Mouse (Mus musculus) cerebellum, adult 9-11 months (tissue): ENCODE results near the gene Zc3h15.
A peak's percentile ranks its signal among the peaks of the same experiment; 100 is the strongest.
"Not testable (repeated sequence)": the region's sequence is repeated elsewhere in the genome, so short reads cannot be mapped to it uniquely, and the experiment has no call there.

Experiments used
- DNase-seq: peaks from one replicate; pipeline ENCODE4 v3.0.0; 2022

The Zc3h15 gene

DNA sequence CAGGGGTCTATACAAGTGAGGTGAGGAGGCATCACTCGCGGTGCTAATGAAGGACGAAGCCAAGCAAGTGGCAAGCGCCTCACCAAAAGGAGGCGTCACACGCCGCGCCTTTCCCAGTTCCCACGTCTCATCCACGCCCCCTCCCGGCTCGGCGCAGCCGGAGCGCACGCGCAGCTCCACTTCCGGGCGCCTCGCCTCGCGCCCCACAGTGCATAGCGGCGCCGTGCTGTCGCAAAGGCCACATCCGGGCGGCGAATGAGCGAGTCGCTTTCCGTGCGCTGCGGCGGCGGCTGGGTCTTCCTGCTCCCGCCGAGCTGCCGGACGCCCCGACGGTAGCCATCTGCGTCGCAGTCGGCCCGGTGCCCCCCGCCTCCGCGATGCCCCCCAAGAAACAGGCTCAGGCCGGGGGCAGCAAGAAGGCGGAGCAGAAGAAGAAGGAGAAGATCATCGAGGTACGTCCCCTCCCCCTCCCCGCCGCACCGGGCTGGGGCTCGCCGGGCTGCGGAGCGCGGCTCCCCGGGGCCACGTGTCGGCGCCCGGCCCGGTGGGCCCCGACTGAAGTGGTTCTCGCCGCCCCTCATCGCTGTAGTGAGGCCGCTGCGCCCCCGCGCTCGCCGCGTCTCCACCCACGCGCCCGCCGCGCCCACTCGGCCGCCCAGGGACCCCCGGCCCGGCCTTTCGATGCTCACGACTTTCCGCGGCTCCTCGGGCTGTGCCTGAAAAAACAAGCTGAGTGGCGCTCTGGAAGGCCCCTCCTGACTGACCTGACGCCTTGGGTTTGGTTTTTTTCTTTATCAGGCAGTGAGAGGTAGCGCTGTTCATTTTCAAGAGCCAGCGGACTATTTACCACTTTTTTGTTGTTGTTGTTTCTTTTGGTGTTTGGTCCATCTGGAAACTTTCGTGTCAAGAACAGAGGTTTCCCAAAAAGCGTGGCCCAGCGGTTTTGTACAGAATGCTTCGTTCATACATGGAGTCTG lies at the start of gene Zc3h15:
TSS of gene Zc3h15 (plus strand) at position 160 of the 977 bp plus-strand sequence.
- DNase-seq: peak; percentile 94

DNA sequence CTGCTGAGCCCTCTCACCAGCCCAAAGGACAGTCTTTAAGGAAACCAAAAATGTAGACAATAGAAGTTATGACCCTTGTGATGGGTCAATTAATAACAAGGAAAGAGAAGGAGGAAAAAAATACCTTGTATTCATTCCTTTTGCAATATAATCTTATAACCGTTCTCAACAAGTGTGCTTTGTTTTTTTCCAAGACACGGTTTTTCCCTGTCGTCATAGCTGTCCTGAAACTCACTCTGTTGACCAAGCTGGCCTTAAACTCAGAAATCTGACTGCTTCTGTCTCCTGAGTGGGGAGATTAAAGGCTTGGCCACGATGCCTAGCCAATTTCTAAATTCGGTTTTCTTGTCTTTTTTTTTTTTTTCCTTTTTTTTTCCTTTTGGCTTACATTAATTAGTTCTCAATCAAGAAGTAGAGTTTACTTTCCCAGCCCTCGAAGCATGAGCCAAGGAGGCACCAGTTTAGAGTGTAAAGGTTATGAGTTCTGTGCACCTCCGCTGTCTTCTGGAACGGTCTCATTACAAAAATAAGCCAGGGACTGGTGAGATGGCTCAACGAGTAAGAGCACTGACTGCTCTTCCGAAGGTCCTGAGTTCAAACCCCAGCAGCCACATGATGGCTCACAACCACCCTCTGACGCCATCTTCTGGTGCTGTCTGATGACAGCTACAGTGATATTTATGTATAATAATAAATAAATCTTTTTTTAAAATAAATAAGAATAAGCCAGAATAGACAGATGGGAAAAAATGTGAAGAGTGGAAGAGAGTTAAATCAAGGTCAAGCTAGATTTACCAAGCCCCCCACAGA lies 23.5 kb upstream of the Zc3h15 start:
- no peak for DNase-seq

DNA sequence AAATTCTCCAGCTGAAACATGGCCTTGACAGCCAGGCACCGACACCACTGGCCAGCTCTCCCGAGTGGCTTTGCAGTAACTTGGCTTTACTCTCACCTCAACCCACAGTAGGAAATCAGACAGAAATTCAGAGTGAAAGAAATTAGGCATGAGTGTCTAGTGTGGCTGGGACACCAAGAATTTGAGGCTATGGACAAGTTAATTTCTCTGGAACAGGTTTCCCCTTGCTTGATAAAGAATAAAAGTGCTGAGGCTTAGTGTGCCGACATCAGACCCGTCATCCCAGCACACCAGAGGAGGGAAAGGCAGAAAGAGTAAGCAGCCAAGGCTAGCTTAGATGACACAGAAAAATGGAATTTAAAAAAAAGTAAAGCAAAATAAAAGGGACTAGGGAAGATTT lies 22.7 kb upstream of the Zc3h15 start:
- DNase-seq: no peak

DNA sequence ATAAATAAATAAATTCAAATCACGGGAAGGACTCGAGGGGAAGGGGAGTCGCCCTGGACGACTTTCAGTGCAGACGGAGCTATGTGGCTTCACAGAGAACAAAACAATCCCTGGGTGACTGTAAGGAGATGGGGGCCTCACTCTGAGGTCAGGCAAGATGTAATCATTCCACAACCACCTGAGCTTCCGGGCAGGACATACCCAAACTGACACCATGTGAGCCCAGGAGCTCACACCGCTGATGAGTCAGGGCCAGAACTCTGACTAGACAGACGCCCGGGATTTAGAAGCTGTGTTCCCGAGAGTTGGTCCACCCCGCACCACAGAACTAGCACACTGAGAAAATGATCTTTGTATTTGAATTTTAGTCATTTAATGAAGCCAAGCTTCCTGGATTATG lies 21.4 kb upstream of the Zc3h15 start:
- DNase-seq: no peak

DNA sequence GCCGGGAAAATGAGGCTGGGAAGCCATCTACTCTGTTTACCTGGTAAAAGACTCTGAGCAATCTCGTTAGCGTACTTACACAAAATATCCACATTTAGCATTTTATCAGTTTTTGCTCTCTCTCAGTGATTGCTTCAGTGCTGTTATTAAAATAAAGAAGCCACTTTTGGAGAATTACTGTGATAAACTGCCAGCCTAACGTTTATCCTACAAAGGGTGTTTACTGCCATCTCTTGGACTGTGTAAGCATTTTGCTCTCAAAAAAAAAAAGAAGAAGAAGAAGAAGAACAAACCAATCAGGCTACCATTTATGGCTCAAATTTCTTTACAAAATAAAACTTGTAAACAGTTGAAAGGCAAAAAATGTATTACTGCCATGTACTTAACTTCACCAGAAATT lies 20.2 kb upstream of the Zc3h15 start:
- no peak for DNase-seq

DNA sequence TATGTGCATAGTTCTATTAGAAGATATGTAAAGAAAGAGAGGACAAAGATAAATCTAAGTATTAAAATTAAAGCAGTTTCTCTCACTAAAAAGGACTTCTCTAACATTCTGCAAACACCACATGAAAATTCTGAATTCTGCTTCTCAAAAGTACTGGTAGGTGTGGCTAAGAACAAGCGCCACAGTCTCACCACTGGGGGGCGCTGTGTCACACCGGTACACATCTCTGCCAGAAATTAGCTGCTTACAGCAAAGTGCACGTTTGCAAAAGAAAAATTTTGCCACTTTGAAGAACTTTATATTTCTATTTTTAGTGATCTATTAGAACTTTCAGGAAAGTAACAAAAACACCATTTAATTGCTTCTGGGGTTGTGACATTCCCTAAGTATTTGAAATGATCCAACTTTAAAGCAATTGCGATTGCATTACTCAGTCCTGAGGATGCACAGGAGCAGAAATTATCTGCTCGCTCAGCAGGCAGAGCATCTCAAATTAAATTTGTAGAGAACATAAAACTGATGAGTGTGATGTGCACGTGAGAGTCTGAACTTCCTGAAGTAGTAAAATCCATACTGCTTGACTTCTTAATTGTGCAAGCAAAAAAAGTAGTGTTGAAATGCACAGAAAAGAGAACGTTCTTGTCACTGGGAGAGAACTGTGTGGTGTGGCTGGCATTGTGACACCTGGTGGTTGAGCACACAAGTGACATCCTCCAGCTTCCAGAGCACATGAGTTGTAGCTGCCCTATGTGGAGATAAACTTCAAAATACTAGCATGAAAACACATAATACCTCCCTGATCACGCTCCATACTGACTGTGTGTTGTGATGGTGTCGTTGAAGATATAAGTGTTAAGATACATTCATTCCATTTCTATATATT lies 18.8 kb upstream of the Zc3h15 start:
- DNase-seq: peak; percentile 56

DNA sequence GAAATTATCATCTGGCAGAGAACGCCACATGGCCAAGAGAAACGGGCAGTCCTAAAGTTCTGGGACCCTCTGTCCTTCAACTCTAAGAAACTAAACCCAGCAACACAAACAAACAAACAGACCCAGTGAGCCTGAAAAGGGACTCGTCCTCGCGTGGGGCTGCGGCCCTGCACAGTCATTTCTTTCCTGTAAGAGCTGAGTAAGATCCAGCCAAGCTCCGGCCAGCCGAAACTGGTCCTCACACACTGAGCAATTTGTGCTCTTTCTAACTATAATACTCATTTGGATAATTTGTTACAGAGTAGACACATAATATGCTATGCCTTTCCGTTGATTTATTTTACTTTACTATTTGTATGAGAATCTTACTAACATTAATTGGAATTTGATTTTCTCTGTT lies 17.4 kb upstream of the Zc3h15 start:
- no peak for DNase-seq

DNA sequence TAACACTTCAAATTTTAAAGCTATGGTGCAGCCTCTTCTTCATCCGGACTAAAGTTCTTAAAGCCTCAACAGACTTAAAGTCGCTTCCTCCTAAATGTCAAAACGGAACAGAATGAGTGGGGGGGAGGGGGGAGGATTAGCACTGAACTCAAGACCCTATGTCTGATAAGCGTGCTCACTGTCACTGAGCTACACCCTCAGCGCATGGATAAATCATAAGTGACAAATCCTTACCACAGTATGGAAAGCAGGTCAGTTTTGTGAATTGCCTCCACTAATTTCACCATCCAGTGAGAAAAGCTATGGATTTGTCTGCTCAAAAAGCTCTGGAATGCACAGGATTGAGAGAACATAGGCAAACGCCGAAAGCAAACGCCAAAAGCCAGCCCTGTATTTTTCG lies 16.7 kb upstream of the Zc3h15 start:
- no peak for DNase-seq

DNA sequence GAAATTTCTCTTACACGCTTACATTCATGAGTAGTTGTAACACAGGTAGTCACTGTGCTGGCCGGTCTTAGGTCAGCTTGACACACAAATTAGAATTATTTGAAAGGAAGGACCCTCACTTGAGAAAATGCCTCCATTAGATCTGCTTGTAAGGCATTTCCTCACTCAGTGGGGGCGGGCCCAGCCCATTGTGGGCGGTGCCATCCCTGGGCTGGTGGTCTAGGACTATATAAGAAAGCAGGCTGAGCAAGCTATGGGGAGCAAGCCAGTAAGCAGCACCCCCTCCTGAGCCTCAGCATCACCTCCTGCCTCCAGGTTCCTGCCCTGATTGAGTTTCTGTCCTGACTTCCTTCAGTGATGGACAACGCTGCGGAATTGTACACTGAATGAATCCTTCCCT lies 16.3 kb upstream of the Zc3h15 start:
- no peak for DNase-seq

DNA sequence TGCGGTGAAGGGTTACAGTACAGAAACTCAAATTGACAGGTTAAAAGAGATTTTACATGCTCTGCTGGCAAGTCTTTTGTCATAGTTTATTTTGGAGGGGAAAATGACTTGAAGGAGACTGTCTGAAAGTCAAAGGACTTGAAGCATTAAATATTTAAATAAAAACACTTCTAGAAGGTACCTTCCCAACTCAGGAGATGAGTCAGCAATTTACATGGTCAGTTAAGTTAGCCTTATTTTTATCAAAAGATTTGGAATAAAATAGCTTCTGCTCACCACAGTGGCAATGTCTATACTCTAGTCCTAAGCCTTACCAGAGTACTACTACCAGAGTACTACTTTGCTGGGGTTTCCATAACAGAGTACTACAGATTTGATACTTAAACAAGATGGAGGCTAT lies 2.2 kb upstream of the Zc3h15 start:
- no peak for DNase-seq

DNA sequence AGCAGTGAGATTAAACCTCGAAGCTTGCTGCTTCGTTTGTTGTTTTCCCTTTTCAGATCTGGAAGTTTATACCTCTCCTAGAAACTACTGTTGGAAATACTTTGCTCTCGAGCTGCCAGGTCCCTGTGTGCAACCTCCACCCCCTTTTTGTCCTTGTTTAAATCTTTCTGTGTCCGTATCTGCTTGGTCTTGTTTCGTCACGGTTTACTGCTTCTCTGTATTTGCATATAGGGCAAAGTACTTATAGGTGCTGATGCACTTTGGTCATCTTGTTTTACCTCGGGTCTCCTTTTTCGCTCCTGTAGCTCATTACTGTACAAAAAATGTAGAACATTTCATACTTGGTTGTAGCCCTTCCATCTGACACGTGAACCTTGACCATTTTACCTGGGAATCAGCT lies 4.7 kb downstream of the Zc3h15 start:
- DNase-seq: no peak

DNA sequence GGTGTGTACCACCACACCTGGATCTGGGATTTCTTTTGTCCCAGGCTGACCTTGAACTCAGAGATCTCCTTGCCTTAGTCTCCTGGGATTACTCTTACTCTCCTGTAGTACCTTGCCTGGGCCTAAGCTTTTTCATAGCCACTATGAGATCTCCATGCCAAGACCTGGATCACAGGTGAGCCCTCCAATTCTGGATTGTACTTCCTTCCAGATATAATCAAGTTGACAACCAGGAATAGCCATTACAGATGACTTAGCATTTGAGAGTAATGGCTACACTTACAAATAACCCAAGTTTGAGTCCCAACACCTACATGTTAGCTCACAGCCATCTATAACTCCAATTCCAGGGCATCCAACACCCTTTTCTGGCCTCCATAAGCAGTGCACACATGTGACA lies 8.4 kb downstream of the Zc3h15 start:
- no peak for DNase-seq

DNA sequence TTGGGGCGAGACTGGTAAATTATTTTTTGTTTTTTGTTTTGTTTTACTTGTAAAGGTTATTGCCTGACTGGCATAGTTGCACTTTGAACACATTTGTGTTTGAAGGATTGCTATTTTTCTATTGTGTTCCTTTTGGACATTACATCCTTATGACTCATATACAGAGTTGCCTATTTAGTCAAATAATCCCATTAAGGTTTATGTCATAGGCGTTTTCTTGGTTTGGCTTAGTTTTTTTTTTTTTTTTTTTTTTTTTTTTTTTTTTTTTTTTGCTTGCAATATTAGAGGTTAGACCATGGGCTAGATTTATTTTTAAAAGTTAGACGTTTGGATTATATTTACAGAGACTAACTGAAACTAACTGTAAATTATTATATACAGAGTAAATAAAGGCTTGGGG lies 15.0 kb downstream of the Zc3h15 start:
- DNase-seq: no peak

DNA sequence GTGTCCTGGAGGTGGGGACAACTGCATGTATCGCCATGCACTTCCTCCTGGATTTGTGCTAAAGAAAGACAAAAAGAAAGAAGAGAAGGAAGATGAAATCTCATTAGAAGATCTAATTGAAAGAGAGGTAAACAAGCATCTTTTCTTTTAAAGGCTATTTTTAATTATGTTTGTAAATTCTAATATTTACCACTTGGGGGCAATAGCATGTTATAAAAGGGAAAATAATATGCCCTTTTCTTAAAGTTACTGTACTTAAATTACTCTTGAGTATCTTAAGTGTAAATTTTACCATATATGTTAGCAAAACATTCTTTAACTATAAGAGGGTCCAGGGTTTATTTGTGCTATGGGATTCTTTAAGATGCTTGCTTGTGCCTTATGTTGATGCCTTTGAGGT lies 15.9 kb downstream of the Zc3h15 start:
- DNase-seq: no peak

DNA sequence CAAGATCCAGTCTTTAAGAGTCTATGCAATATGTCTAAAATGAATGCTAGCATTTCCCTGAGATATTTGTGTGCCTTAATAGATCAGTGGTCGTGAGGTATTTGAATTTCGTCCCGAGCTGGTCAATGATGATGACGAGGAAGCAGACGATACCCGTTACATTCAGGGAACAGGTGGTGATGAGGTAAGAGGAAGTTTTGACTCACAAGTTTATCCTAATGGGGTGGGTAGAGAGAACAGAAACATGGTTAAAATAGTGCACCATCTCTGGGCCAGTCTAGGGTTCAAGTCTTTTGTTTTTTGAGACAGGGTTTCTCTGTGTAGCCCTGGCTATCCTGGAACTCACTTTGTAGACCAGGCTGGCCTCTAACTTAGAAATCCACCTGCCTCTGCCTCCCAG lies 17.1 kb downstream of the Zc3h15 start:
- DNase-seq: no peak

DNA sequence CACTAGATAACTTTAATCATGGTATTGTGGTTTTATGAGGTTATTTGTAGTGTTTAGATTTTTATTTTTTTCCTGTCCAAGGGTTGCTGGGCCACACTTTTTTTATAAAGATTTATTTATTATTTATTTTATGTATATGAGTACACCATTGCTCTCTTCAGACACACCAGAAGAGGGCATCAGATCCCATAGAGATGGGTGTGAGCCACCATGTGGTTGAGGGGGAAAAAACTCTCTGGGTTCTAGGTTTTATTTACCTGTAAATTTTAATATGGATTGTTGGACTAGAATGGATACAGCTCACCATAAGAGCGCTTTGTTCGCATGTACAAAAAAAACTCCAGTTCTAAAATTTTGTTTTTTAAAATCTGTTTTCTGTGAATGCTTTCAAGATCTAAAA lies 20.8 kb downstream of the Zc3h15 start:
- not testable (repeated sequence) for DNase-seq

DNA sequence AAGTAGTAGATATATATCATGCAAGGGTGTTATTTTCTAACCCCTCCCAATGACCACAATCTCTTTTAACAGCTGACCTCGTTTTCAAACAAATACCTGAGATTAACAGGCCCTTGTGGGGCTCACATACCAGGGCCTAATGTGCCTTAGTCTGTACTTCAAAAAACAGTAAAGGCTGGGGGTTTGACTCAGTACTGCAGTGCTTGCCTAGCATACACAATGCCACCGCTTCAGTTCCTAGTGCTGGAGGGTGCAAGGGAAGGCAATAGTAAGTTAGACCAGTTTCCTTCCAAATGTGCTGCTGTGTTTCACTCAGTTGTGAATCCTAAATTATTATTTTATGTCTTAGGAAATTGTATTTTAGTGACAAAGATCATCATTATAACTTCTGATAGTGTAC lies 23.2 kb downstream of the Zc3h15 start:
- no peak for DNase-seq

DNA sequence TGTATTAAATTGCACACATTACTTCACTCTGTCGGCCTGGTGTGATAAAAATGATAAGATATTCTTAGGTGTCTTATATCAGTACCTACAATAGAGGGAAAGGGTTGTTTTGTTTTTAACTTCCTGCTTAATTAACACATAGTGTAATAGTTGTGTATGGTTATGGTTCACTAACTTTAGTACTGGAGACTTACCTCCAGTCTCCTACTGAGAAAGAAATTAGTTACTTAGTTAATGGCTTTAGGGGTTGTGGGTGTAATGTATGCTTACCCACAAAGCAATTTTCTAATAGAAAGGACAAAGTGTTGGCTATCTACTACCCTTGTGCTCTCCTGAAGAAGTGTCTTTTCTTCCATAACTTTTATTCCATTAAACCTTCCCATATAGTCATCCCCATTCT lies 23.8 kb downstream of the Zc3h15 start:
- DNase-seq: no peak

DNA sequence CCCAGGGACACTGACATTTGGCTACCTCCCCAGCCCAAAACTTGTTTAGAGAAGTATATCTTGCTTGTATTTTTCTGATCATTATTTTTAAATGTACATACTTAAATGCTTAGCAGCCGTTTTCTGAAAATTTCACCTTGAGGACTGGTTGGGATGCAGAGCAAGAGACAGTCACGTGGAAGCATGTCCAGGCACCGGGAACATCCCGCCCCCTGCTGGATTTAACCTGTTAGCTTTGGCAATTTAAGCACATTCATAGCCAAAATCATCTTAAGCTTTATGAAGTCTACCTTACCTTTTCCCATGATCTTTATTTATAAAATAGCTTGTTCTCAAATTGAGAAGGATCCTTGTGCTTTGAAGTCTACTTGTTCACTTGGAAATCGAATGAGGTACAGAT lies 25.8 kb downstream of the Zc3h15 start:
- DNase-seq: no peak

DNA sequence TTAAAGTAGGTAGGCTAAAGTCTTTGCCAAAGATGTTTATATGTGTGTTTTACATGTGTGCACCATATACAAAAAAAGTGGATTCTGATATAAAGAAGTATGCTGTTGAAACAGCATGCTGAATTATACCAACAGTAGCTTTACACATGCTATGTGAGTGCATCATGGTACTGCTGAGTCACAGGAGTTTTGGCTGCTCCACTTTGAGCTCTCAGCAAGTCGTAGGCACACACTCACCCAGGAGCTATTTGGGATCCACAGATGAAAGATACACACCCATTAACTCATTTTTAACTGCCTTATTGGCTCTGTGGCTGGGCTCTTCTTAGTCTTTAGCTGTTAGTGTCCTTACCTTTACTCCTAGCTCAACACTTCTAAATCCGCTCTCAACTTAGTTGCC lies 27.6 kb downstream of the Zc3h15 start:
- DNase-seq: no peak

DNA sequence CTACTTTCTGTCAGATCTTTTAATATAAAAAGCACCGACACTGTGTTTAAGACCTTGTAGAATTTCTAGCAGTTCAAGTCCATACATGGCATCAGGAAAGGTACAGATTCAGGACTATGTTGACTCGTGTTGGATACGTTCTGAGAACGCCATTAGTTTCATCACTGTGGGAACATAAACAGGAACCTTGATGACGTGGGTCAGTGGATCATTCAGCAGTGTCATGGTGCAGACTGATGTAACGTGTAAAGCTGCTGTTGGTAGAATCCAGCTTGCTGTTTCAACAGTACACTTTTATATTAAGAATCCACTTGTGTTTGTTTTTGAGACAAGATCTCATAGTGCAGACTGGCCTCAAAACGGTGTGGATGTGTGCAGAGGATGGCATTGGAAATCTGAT lies 28.8 kb downstream of the Zc3h15 start:
- DNase-seq: no peak

DNA sequence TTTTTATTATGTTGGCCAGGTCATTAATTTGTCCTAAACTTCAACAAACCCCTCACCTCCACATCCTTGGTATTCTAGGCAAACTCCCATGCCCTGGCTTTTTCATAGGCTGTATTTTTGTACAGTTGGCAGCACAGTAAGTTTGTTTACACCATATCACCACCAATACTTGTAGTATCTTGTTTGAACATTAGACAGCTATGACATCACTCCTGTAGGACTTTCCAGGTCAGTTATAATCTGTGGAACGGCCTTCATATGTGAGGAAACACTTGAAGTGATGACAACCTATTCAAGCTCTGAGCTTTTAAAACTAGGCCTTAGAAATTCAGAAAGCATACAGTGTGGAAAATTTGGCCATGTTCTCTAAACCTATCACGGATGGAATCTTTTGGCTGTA lies 29.6 kb downstream of the Zc3h15 start:
- DNase-seq: no peak

DNA sequence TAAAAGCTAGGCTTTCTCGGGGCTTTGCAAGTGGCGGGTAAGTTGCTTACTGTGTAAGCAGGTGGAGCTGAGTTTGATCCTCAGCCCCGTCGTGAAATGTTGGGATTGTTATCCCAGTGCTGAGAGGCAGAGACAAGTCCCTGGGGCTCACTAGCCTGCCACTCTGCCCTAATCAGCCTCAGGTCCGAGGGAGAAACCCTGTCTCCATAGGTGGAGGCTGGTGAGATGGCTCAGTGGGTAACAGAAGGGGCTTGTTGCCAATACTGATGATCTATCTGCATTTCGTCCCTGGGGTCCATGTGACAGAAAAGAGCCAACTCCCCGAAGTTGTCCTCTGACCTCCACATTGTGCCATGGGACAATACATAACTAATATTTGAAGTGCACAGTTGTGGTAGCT lies 30.2 kb downstream of the Zc3h15 start:
- no peak for DNase-seq
